Mouse (Mus musculus): ENCODE measurements around the gene Lrfn2.
A peak's percentile ranks its signal among the peaks of the same experiment; 100 is the strongest.

The Lrfn2 gene

GRCm38 (mm10) chr17:49033686-49034250, 101.6 kb downstream of the Lrfn2 start:
- DNase-seq (ENCODE audit: low spot score), result no peak

GRCm38 (mm10) chr17:49035052-49035451, 102.9 kb downstream of the Lrfn2 start:
- DNase-seq (ENCODE audit: low spot score), result no peak

GRCm38 (mm10) chr17:49037163-49037950, 105.2 kb downstream of the Lrfn2 start:
- DNase-seq (ENCODE audit: low spot score), result no peak

GRCm38 (mm10) chr17:49043806-49044640, 111.8 kb downstream of the Lrfn2 start:
- DNase-seq (ENCODE audit: low spot score), result no peak

- DNase-seq (ENCODE audit: low spot score), result no peak
Observed at GRCm38 (mm10) chr17:49047921-49048320, 115.7 kb downstream of the Lrfn2 start.

GRCm38 (mm10) chr17:49051231-49051630, 119.1 kb downstream of the Lrfn2 start:
- no peak for DNase-seq (ENCODE audit: low spot score)

- no peak for DNase-seq (ENCODE audit: low spot score)
Observed at GRCm38 (mm10) chr17:49061141-49061540, 129.0 kb downstream of the Lrfn2 start.

GRCm38 (mm10) chr17:49063789-49064188, 131.6 kb downstream of the Lrfn2 start:
- DNase-seq (ENCODE audit: low spot score), result no peak

GRCm38 (mm10) chr17:49064526-49064925, 132.3 kb downstream of the Lrfn2 start:
- DNase-seq (ENCODE audit: low spot score), result peak; percentile 59

- no peak for DNase-seq (ENCODE audit: low spot score)
Observed at GRCm38 (mm10) chr17:49065050-49065449, 132.9 kb downstream of the Lrfn2 start.

- DNase-seq (ENCODE audit: low spot score), result no peak
Observed at GRCm38 (mm10) chr17:49066748-49067147, 134.6 kb downstream of the Lrfn2 start.

- DNase-seq (ENCODE audit: low spot score), result no peak
Observed at GRCm38 (mm10) chr17:49078168-49078567, 146.0 kb downstream of the Lrfn2 start.

- DNase-seq (ENCODE audit: low spot score), result no peak
Observed at GRCm38 (mm10) chr17:49079647-49080046, 147.5 kb downstream of the Lrfn2 start.

GRCm38 (mm10) chr17:49083594-49084380, 151.6 kb downstream of the Lrfn2 start:
- DNase-seq (ENCODE audit: low spot score), result peak; percentile 71

- no peak for DNase-seq (ENCODE audit: low spot score)
Observed at GRCm38 (mm10) chr17:49085111-49085510, 152.9 kb downstream of the Lrfn2 start.

- DNase-seq (ENCODE audit: low spot score), result no peak
Observed at GRCm38 (mm10) chr17:49096781-49097544, 164.8 kb downstream of the Lrfn2 start.

- DNase-seq (ENCODE audit: low spot score), result no peak
Observed at GRCm38 (mm10) chr17:49111399-49111798, 179.2 kb downstream of the Lrfn2 start.

- DNase-seq (ENCODE audit: low spot score), result no peak
Observed at GRCm38 (mm10) chr17:49111911-49112310, 179.7 kb downstream of the Lrfn2 start.

- no peak for DNase-seq (ENCODE audit: low spot score)
Observed at GRCm38 (mm10) chr17:49113336-49113735, 181.2 kb downstream of the Lrfn2 start.

GRCm38 (mm10) chr17:49124166-49124565, 192.0 kb downstream of the Lrfn2 start:
- no peak for DNase-seq (ENCODE audit: low spot score)

GRCm38 (mm10) chr17:49124642-49125041, 192.5 kb downstream of the Lrfn2 start:
- DNase-seq (ENCODE audit: low spot score), result no peak

All from layer of hippocampus, adult 9-10 months (tissue).